Mouse (Mus musculus) heart, postnatal 10 days (tissue): ENCODE results near the gene Prrt2. TPM values are rescaled to one million over a fixed set of nuclear protein-coding genes. Genes with fewer than 3 reads are reported as not detected.
A peak's percentile ranks its signal among the peaks of the same experiment; 100 is the strongest.

Experiments used
- DNase-seq, 2 experiments: peaks; one replicate each; pipeline ENCODE4 v3.0.0; 2021
- intact Hi-C: fragments of 180-260 bp; cut with DNase I; formaldehyde crosslinking; loops from one replicate; pipeline ENCODE4 v1.15.1; 2025
- total RNA-seq, 2 experiments: library from RNA; stranded (reverse); gene quantifications; 2 replicates each; pipeline ENCODE4 v1.2.3; 2021

Prrt2 gene
- 1 to 10 TPM; 1.0 to 2.3 TPM for total RNA-seq

GRCm38 (mm10) chr7:127020901-127021562 is at the start of gene Prrt2, which contains the start of gene Gm42742:
Gene Prrt2 (minus strand): TSS chr7:127021211.
Gene Gm42742 (minus strand): TSS chr7:127021097.
- DNase-seq, result peak; percentile 55 to 61
- intact Hi-C loops, result no loop called here

DNA sequence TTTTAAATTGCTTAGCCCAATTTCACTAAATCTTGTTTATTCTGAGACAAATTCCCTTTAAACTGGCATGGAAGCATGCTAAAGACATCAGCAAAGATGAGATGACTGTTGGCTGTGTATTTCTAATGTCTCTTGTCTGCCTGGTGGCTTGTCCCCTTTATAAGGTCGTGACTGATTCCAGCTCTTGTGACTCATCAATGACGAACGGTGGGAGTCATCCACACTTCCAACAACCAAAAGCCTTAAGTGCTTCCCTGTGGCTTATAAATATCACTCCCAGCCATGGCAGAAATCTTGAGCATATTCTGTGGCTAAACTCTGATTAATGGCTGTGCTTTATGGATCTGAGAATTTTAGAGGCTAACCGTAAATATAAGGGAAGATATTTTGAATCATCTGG is 45.3 kb upstream of the Prrt2 start:
- intact Hi-C loops, result no loop called here
- no peak for DNase-seq

GRCm38 (mm10) chr7:127065538-127065937 is 44.5 kb upstream of the Prrt2 start:
- no peak for DNase-seq
- intact Hi-C loops, result no loop called here

DNA sequence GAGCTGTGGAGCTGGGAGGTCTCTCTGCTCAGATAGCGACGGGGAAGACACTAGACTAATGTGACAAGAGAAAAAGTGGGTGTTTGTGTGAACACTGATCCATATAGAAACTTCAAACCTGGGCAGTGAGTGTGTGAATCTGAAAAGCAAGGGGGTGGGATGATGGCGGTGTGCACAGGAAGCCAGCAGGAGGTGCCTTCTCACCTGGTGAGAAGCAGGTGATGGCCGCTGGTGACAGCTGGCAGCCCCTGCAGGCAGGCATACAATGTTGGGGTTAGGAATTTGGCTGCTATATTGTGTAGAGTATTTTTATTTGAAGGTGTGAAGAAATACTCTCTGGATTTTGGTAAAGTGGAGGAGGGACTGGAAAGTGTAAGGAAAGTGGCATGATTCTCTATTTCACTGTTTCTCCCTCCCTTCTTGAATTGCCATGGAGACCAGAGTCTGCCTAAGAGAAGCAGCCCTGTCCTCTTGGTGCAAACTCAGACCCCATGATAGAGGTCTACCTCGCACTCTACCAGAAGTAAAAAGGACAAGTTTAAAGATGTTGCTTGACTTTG is 34.1 kb upstream of the Prrt2 start:
- no peak for DNase-seq
- intact Hi-C loops, result loop anchor here (5.0 kb wide), 1 partner anchor 143 kb away; no protein-coding TSS in a partner anchor

DNA sequence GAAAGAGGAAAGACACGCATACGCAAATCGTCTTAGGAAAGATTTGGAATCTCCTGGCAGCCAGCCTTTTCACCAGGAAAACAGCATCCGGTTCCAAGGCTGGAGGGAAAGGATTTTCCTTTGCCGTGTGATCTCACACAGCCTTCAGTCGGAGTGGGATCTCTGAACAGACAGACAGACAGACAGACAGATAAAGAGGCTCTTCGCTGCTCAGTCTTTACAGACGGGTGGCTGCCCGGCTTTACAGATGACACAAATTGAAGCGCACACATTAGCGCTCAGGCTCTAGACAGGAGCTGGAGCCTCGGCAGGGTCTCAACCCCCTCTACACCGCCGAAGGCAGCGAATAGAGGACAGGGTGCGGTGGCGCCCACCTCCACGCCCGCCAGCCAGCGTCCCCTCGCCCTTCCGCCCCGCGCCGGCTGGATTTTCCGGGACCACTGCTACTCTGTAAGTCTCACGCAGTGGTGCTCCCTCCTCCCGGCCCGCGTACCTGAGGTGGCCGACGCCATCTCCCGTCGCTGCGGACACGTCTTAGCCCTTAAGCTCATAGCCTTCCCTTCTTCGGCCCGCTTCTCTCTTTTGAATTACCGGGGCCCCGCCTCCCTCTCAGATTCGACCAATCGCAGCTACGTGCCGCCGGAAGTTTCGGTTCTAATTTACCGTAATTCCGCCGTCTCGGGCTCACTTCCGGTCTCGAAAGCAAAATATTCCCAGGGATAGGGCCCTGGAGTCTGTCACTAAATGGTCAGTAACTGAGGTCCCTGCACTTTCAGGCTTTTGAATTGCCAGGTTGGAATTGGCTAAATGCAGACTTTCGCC is 21.1 kb upstream of the Prrt2 start, which contains the start of gene Kif22:
TSS of gene Kif22 (minus strand) at position 621 of the 822 bp plus-strand sequence.
- intact Hi-C loops, result no loop called here
- peak; percentile 94 to 96 for DNase-seq

DNA sequence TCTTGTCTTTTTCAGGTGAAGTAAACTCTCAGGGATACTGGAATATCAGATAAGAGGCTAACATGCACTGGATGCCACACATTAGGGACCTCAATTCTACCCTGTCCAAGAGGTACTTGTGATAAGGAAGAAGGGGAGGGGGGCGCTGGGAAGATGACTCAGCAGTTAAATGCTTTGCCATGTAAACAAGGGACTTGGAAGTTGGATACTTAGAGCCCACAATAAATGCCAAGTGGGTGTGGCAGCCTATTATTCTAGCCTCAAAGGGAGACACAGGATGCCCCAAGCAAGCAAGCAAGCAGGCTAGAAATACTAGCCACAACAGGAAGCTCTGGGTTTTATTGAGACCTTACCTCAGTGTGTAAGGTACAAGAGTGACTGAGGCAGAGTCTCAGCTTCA is 10.2 kb upstream of the Prrt2 start:
- no peak for DNase-seq
- intact Hi-C loops, result no loop called here

- DNase-seq, result no peak
- intact Hi-C loops, result no loop called here
These were observed 9.2 kb upstream of the Prrt2 start for GRCm38 (mm10) chr7:127030172-127030571.

DNA sequence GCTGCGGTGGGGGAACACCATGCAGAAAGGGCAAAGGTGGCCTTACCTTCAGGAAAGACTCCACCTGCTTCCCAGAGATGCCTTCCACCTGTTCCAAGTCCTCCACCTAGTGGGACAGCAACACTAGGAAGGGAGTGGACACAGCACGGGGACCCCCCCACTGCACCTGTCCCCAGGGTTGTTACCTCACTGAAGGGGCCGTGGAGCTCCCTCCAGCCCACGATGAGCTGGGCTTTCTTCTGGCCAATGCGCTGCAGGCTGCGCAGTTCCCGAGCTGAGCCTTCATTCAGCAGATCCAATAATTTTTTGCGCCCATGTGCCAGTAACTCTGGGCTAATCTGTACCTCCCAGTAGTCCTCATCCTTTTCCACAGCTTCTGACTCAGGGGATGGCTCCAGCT is 6.9 kb upstream of the Prrt2 start:
- no peak for DNase-seq
- intact Hi-C loops, result loop anchor here (5.0 kb wide), 2 partner anchors 74 to 206 kb away; no protein-coding TSS in a partner anchor

DNA sequence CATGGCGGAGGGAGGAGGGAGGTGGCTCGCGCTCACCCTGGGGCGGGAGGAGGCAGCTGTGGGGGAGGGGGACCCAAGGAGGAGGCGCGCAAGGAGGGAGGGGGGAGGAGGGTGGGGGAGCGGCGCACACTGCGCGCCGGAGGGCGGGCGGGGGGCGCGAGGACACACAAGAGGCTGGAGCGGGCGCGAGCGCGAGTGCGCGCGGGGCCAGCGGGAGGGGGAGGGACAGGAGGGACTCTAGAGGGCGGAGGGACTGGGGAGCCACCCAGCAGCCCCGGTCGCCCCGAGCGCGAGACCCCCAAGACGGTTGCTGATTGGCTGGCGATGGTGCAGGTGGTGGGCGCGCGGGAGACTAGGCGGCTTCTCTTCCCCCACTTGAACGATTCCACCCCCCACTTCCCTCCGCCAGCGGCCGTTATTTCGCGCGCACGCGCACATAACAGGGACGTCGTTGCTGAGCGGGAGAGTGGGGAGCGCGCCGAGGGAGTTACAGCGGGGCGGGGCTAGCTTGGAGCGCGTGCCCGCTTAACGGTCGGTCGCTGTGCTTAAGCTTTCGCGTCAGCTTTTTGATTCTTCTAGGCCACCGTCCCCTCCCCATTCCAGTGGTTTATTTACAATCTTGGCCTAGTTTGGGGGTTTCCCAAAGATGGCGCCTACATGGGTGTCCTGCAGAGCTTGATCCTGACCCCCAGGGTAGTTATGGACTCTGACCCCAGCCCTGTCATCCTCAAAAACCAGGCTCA is 6.1 kb upstream of the Prrt2 start, which contains the start of gene Maz:
TSS of gene Maz (minus strand) at position 54 of the 743 bp plus-strand sequence.
- intact Hi-C loops, result loop anchor here (5.0 kb wide), 2 partner anchors 75 to 205 kb away; no protein-coding TSS in a partner anchor

DNA sequence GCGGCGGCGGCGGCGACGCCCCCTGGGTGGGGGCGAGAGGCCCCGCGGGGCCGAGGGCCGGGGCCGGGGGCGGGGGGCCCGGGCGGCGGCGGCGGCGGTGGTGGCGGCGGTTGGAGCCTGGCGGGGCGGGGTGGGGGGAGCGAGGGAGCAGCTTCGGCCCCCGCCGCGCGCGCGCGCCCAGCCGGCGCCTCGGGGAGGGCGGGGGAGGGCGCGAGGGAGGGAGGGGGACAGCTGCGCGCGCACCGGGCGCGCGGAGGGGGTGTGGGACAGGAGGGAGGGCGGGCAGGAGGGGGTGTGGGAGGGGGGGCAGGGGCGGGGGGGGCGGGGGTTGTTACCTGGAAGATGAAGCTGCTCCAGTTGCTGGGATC is 5.6 kb upstream of the Prrt2 start:
- DNase-seq, result no peak
- intact Hi-C loops, result loop anchor here (5.0 kb wide), 2 partner anchors 76 to 204 kb away; no protein-coding TSS in a partner anchor

More for the DNA sequence above, 6.1 kb upstream of the Prrt2 start, which contains the start of gene Maz:
- DNase-seq, result peak; percentile 100

- peak; percentile 77 to 82 for DNase-seq
- intact Hi-C loops, result loop anchor here (5.0 kb wide), 2 partner anchors 76 to 204 kb away; no protein-coding TSS in a partner anchor
These were observed 5.2 kb upstream of the Prrt2 start for GRCm38 (mm10) chr7:127026161-127026600.

DNA sequence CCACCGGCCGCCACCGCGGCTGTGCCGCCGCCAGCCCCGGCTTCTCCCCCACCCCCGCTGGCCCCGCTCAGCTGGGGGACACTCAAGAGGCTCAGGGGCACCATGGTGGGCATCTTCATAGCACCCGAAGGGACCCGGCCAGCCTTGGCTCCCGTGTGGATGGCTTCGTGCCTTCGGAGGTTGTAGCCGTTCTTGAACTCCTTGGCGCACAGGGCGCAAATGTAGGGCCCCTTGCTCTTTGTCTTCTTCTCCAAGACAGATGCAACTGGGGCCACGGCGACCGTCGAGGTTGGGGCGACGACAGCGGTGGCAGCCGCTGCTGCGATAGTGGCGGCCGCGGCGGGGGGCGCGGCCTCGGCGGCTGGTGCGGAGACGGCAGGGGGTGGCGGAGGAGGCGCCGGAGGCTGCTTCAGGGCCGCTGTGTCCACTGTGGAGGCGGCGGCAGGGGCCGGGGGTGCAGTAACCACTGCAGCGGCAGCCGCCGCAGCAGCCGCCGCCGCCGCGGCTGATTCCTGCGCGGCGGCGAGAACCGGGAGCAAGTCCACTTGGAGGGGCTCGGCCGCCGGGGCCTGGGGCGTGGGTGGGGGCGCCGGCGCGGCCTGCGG is 4.6 kb upstream of the Prrt2 start:
- intact Hi-C loops, result loop anchor here (5.0 kb wide), 2 partner anchors 77 to 203 kb away; no protein-coding TSS in a partner anchor
- peak; percentile 57 to 59 for DNase-seq

GRCm38 (mm10) chr7:127024755-127025555 is 3.9 kb upstream of the Prrt2 start:
- DNase-seq, result peak; percentile 87 to 89
- intact Hi-C loops, result loop anchor here (5.0 kb wide), 2 partner anchors 77 to 203 kb away; no protein-coding TSS in a partner anchor

DNA sequence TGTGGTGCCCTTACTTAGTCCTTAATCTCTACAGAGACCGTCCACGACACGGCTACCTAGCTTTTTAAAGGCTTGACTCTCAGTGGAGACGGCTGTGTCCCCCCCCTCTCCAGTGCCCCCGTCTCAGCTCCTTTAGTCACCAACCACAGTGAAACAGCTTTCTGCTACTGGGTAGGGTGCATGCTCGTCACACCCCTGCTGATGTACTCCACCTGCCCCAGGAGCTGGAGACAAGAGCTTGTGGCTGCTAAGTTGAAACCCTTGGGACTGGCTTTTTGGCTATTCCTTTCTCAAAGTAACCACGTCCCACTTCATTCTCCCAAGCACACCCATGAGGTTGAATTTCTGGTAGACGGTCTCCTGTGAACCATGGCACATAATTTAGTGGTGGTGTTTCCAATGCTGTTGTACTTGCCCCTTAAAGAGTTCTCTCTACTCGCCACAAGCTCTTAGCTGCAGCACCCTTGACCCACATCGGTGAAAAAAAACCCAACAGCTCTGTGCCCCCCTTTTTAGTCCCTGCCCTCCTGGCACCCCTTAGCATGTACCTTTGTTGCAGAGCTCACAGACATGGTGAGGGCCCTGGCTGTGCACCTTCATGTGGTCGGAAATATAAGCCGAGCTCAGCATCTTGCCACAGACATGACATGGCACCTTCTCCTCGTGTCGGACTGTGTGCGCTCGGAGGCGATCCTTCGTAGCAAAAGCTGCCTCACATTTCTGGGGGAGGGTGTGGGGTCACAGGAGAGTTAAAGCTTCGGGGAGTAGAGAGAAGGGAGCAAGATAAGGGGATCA is 3.1 kb upstream of the Prrt2 start:
- intact Hi-C loops, result no loop called here
- peak in 1 of 2 experiments; percentile 19 for DNase-seq

DNA sequence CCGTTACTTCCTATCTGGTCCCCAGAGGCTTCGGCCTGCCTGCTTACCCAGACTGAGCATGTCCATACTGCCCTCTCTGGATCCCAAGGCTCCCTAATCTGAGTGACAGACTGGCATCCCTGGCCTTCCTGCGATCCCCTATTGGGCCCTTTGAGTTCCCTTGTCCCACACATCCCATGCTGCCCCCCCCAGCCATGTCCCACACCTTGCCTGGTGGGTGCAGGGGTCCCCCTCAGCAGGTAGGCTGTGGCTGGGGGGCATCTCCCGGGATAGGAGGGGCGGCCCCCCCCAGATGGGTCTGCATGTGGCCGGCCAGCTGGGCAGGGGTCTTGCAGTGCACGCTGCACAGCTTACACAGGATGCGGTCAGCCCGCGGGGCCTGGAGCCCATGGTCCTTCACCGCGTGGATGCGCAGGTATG is 2.3 kb upstream of the Prrt2 start:
- DNase-seq, result peak in 1 of 2 experiments; percentile 24
- intact Hi-C loops, result no loop called here

GRCm38 (mm10) chr7:127022528-127023271 is 1.7 kb upstream of the Prrt2 start:
- intact Hi-C loops, result no loop called here
- no peak for DNase-seq
